Mouse (Mus musculus) forebrain, embryonic 12.5 days (tissue): Measurements from ENCODE around the gene Lrch1. TPM values are rescaled to one million over a fixed set of nuclear protein-coding genes. Genes with fewer than 3 reads are reported as not detected.

Experiments
- ATAC-seq: fragments of 200-750 bp; cut with Nextera tagmentation; 2 replicates; pipeline ENCODE4 v1.8.0; 2017; ENCODE audit warnings: moderate TSS enrichment; ENCODE audit not compliant: low FRiP score
- H3K27ac ChIP-seq: fragments of 300-500 bp; sonication (generic); 2 replicates; pipeline ENCODE4 v1.5.1; 2016; ENCODE audit warnings: mild to moderate bottlenecking
- H3K27me3 ChIP-seq: fragments of 300-500 bp; sonication (generic); 2 replicates; pipeline ENCODE4 v1.6.1; 2016; ENCODE audit warnings: mild to moderate bottlenecking
- H3K36me3 ChIP-seq: fragments of 300-500 bp; sonication (generic); replicated peaks from 2 replicates; pipeline ENCODE4 v1.6.1; 2016; ENCODE audit warnings: mild to moderate bottlenecking
- H3K4me1 ChIP-seq: fragments of 300-500 bp; sonication (generic); 2 replicates; pipeline ENCODE4 v1.6.1; 2016
- H3K4me2 ChIP-seq: fragments of 300-500 bp; sonication (generic); 2 replicates; pipeline ENCODE4 v1.6.1; 2016; ENCODE audit warnings: mild to moderate bottlenecking, moderate library complexity
- H3K4me3 ChIP-seq: fragments of 300-500 bp; sonication (generic); replicated peaks from 2 replicates; pipeline ENCODE4 v1.5.1; 2016; ENCODE audit warnings: mild to moderate bottlenecking
- H3K9ac ChIP-seq: fragments of 300-500 bp; sonication (generic); 2 replicates; pipeline ENCODE4 v1.6.1; 2016; ENCODE audit warnings: mild to moderate bottlenecking
- H3K9me3 ChIP-seq: fragments of 300-500 bp; sonication (generic); 2 replicates; pipeline ENCODE4 v1.6.1; 2016
- WGBS: fragments of 180-500 bp; shearing (Covaris S2); methylation state at CpG from one replicate; pipeline ENCODE4 v1.1.7; 2016; 5-methylcytosine and 5-hydroxymethylcytosine counted together
- polyA plus RNA-seq: library from polyadenylated mRNA; unstranded; fragments of >200 nt; fragmentation: Nextera tagmentation; extraction: Ambion mirVana; gene quantifications from 2 replicates; pipeline ENCODE4 v1.2.1, GENCODE M21; 2016

Gene Lrch1
- polyA plus RNA-seq, 1 experiment from 2014 or later: 13.6 TPM

GRCm38 (mm10) chr14:74736850-74737249, 210.8 kb downstream of the Lrch1 start:
- Histone ChIP-seq H3K27ac (no peak overlapping the region), H3K36me3 (peaks cover 51% of the 10 kb centered on the region), H3K9ac (no peak overlapping the region), H3K4me1 (peaks cover 11% of the 10 kb centered on the region), H3K27me3 (no peaks in the 10 kb centered on the region), H3K4me2 (no peak overlapping the region), H3K4me3 (no peak overlapping the region), H3K9me3 (no peaks in the 10 kb centered on the region)
- ATAC-seq: no peak
- 96% methylated on average over 6 of the region's 6 CpGs for WGBS

GRCm38 (mm10) chr14:74735471-74735870, 212.2 kb downstream of the Lrch1 start:
- Histone ChIP-seq H3K9ac (no peak overlapping the region), H3K27me3 (no peaks in the 10 kb centered on the region), H3K9me3 (no peaks in the 10 kb centered on the region), H3K36me3 (peaks cover 37% of the 10 kb centered on the region), H3K4me2 (no peak overlapping the region), H3K4me3 (no peak overlapping the region), H3K4me1 (peaks cover 11% of the 10 kb centered on the region), H3K27ac (no peak overlapping the region)
- WGBS: 89% methylated on average over 6 of the region's 6 CpGs
- no peak for ATAC-seq

- ATAC-seq: no peak
- H3K4me2 ChIP-seq: peak overlapping the region; percentile 63
- WGBS: 67% methylated on average over 2 of the region's 2 CpGs
Observed at GRCm38 (mm10) chr14:74733397-74733796, 214.3 kb downstream of the Lrch1 start.

GRCm38 (mm10) chr14:74732079-74732783, 215.4 kb downstream of the Lrch1 start, which contains the start of gene Esd:
Gene Esd, plus strand, starts transcription at chr14:74732297.
- Histone ChIP-seq H3K4me3 (peak within 1 kb of the TSS; percentile 79), H3K27me3 (no peaks in the 10 kb centered on the region), H3K9ac (peak within 1 kb of the TSS; percentile 77), H3K9me3 (no peaks in the 10 kb centered on the region), H3K4me1 (peaks cover 11% of the 10 kb centered on the region), H3K36me3 (peaks cover 14% of the 10 kb centered on the region), H3K4me2 (peak within 1 kb of the TSS; percentile 63), H3K27ac (peak within 1 kb of the TSS; percentile 77)
- WGBS: under 1% methylated on average over 52 of the region's 53 CpGs
- peak; percentile 98 for ATAC-seq

More at GRCm38 (mm10) chr14:74733397-74733796, 214.3 kb downstream of the Lrch1 start:
- 0 out of 2 replicates have a peak overlapping the region, but pooled peaks have one; percentile 8 for H3K9ac ChIP-seq
- peak overlapping the region; percentile 79 for H3K4me3 ChIP-seq
- H3K9me3 ChIP-seq: no peaks in the 10 kb centered on the region
- peaks cover 11% of the 10 kb centered on the region for H3K4me1 ChIP-seq
- no peaks in the 10 kb centered on the region for H3K27me3 ChIP-seq
- H3K36me3 ChIP-seq: peaks cover 19% of the 10 kb centered on the region
- H3K27ac ChIP-seq: no peak overlapping the region

GRCm38 (mm10) chr14:74731221-74732078, 216.2 kb downstream of the Lrch1 start:
- H3K9me3 ChIP-seq: no peaks in the 10 kb centered on the region
- no peaks in the 10 kb centered on the region for H3K27me3 ChIP-seq
- H3K4me3 ChIP-seq: peak overlapping the region; percentile 79
- H3K4me2 ChIP-seq: peak overlapping the region; percentile 63
- H3K27ac ChIP-seq: no peak overlapping the region
- peaks cover 11% of the 10 kb centered on the region for H3K4me1 ChIP-seq
- 33% methylated on average over 9 of the region's 9 CpGs for WGBS
- H3K36me3 ChIP-seq: peaks cover 6% of the 10 kb centered on the region; the same call in 1 of the 2 replicates
- peak overlapping the region; percentile 77 for H3K9ac ChIP-seq
- no peak for ATAC-seq

GRCm38 (mm10) chr14:74723541-74723940, 224.1 kb downstream of the Lrch1 start:
- Histone ChIP-seq H3K9ac (no peak overlapping the region), H3K4me1 (no peaks in the 10 kb centered on the region), H3K27me3 (no peaks in the 10 kb centered on the region), H3K9me3 (no peaks in the 10 kb centered on the region), H3K27ac (no peak overlapping the region), H3K36me3 (no peaks in the 10 kb centered on the region), H3K4me3 (no peak overlapping the region), H3K4me2 (no peak overlapping the region)
- WGBS: 72% methylated on average over 3 of the region's 3 CpGs
- no peak for ATAC-seq

- Histone ChIP-seq H3K9ac (no peak overlapping the region), H3K27ac (no peak overlapping the region), H3K4me1 (no peaks in the 10 kb centered on the region), H3K36me3 (no peaks in the 10 kb centered on the region), H3K4me3 (no peak overlapping the region), H3K4me2 (no peak overlapping the region), H3K27me3 (no peaks in the 10 kb centered on the region), H3K9me3 (no peaks in the 10 kb centered on the region)
- ATAC-seq: no peak
- WGBS: 32% methylated on average over 3 of the region's 3 CpGs
Observed at GRCm38 (mm10) chr14:74709054-74709453, 238.6 kb downstream of the Lrch1 start.

Other genes with a start within 250 kb of the Lrch1 start
- 299 and 307 TPM in 2 replicates for gene Esd, start 215.6 kb downstream of the Lrch1 start, polyA plus RNA-seq
- 0.14 and 0.18 TPM in 2 replicates for gene Rubcnl, start 68.2 kb upstream of the Lrch1 start, polyA plus RNA-seq
- 0.19 and 0.21 TPM in 2 replicates for gene Lrrc63, start 183.0 kb upstream of the Lrch1 start, polyA plus RNA-seq
- 18.8 and 22.1 TPM in 2 replicates for gene Lcp1, start 183.2 kb upstream of the Lrch1 start, polyA plus RNA-seq